Mouse (Mus musculus) adrenal gland, postnatal 10 days (tissue): ENCODE data around the gene Copg2. TPM values are rescaled to one million over a fixed set of nuclear protein-coding genes. Genes with fewer than 3 reads are reported as not detected.
A peak's percentile ranks its signal among the peaks of the same experiment; 100 is the strongest.

Experiments used
- microRNA-seq: library from miRNA; unstranded; fragments of <30 nt; microRNA quantifications from one replicate; pipeline ENCODE4 v1.2.0, GENCODE M21; 2021
- total RNA-seq, 2 experiments: library from RNA; stranded (reverse); gene quantifications; 2 replicates each; pipeline ENCODE4 v1.2.3; 2021

Gene Copg2
- total RNA-seq, 2 experiments from 2014 or later: 55.2 to 59.8 TPM

Small RNAs within 50 kb of the gene (microRNA-seq; reads per million reads assigned to microRNA genes)
- 22,337 reads per million, percentile 97 among the genes with 10 or more reads in this experiment for gene Mir335

Other genes with a start within 250 kb of the Copg2 start
- 1 to 10 TPM; 6.7 to 9.1 TPM for gene Cep41, start 203.0 kb downstream of the Copg2 start, total RNA-seq
- 100 to 1,000 TPM; 149 to 191 TPM for gene Mest, start 173.2 kb downstream of the Copg2 start, total RNA-seq
- under 1 TPM in 1 of 2 experiments, not detected in 1; 0.33 TPM for gene Tsga13, start 18.8 kb upstream of the Copg2 start, total RNA-seq
- gene Klf14, start 62.3 kb upstream of the Copg2 start, total RNA-seq: under 1 TPM; 0.42 to 0.57 TPM